Mouse (Mus musculus): ENCODE measurements at regions not wholly inside any gene's neighbourhood (a gene's known extent, or its start where the extent isn't known, plus 50 kb on each side); places are given as distances from the start of the nearest gene placed in this dataset.

- intact Hi-C loops (cut with DNase I), result loop anchor here (2.0 to 10.0 kb wide), 2 partner anchors 101 to 229 kb away; partner anchors contain the start of gene E2f3
Measured at GRCm38 (mm10) chr13:30085446-30085845, 50.8 kb upstream of the Mboat1 start.

- intact Hi-C loops (cut with DNase I), result loop anchor here (2.0 to 10.0 kb wide), 2 partner anchors 100 to 228 kb away; partner anchors contain the start of gene E2f3
Measured at GRCm38 (mm10) chr13:30085005-30085404, 51.3 kb upstream of the Mboat1 start.

- intact Hi-C loops (cut with DNase I), result loop anchor here (2.0 to 10.0 kb wide), 2 partner anchors 100 to 228 kb away; partner anchors contain the start of gene E2f3
Measured at GRCm38 (mm10) chr13:30084386-30084785, 51.9 kb upstream of the Mboat1 start.

- intact Hi-C loops (cut with DNase I), result loop anchor here (2.0 to 10.0 kb wide), 2 partner anchors 99 to 227 kb away; partner anchors contain the start of gene E2f3
Measured at GRCm38 (mm10) chr13:30083949-30084348, 52.3 kb upstream of the Mboat1 start.

GRCm38 (mm10) chr13:30082761-30083160, 53.5 kb upstream of the Mboat1 start:
- intact Hi-C loops (cut with DNase I), result loop anchor here (10.0 kb wide), 1 partner anchor 98 kb away; the partner anchor contains the start of gene E2f3

GRCm38 (mm10) chr13:30080705-30081474, 55.4 kb upstream of the Mboat1 start:
- intact Hi-C loops (cut with DNase I), result loop anchor here (10.0 kb wide), 1 partner anchor 96 kb away; the partner anchor contains the start of gene E2f3

- intact Hi-C loops (cut with DNase I), result no loop called here
Measured at GRCm38 (mm10) chr13:30074517-30075064, 61.7 kb upstream of the Mboat1 start.

GRCm38 (mm10) chr13:30074069-30074468, 62.2 kb upstream of the Mboat1 start:
- intact Hi-C loops (cut with DNase I), result no loop called here

- intact Hi-C loops (cut with DNase I), result no loop called here
Measured at GRCm38 (mm10) chr13:30069397-30069796, 66.9 kb upstream of the Mboat1 start.

- intact Hi-C loops (cut with DNase I), result no loop called here
Measured at GRCm38 (mm10) chr13:30067581-30068375, 68.5 kb upstream of the Mboat1 start.

GRCm38 (mm10) chr13:30065520-30065919, 70.8 kb upstream of the Mboat1 start:
- intact Hi-C loops (cut with DNase I), result no loop called here

GRCm38 (mm10) chr13:30063741-30064140, 72.5 kb upstream of the Mboat1 start:
- intact Hi-C loops (cut with DNase I), result no loop called here

- intact Hi-C loops (cut with DNase I), result no loop called here
Measured at GRCm38 (mm10) chr13:30062285-30062684, 74.0 kb upstream of the Mboat1 start.

GRCm38 (mm10) chr13:30055141-30055645, 69.3 kb upstream of the E2f3 start:
- intact Hi-C loops (cut with DNase I), result no loop called here

GRCm38 (mm10) chr13:30051891-30052550, 66.2 kb upstream of the E2f3 start:
- intact Hi-C loops (cut with DNase I), result no loop called here

- intact Hi-C loops (cut with DNase I), result no loop called here
Measured at GRCm38 (mm10) chr13:30050745-30051508, 65.1 kb upstream of the E2f3 start.

- intact Hi-C loops (cut with DNase I), result no loop called here
Measured at GRCm38 (mm10) chr13:30048260-30048859, 62.5 kb upstream of the E2f3 start.

GRCm38 (mm10) chr13:30046504-30047169, 60.8 kb upstream of the E2f3 start:
- intact Hi-C loops (cut with DNase I), result no loop called here

GRCm38 (mm10) chr13:30046061-30046460, 60.2 kb upstream of the E2f3 start:
- intact Hi-C loops (cut with DNase I), result no loop called here
